Mouse (Mus musculus): ENCODE results near the gene Mybl2. TPM values are rescaled to one million over a fixed set of nuclear protein-coding genes. Genes with fewer than 3 reads are reported as not detected.

The Mybl2 gene
- polyA plus RNA-seq, 1 experiment, result 10.5 TPM

DNA sequence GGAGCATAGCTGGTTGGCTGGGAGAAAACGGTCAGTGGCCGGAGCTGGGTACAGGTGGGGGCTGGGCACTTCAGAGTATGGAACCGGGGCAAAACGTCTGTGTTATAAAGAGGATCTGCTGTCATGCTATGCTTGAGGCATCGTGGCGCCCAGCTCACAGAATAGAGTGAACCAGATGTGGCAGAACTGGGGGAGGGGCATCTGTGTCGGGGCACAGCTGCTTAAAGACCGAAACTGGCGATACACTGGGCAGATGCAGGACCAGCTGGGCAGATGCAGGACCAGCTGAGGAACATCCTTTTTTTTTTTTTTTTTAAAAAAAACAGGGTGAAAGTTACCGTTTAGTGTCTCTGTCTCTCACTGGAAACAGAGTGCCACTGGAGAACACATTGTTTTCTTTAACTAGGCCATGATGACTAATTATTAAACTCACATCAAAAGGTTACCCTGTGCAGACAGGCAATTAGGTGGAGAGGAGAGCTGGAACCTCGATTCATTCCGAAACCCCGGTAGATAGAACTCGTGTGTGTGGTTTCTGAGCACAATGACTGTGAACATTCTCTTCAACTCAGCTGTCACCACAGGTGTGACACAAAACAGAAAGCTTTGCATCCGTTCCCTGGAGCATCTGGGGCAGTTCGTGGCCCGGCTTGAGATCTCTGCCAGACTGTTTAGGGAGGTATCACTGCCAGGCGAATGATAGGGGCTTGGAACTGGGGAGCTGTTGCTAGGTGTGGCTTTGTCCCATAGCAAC, 48.6 kb downstream of the Mybl2 start:
- 39% methylated on average over 18 of the region's 18 CpGs for WGBS
- DNase-seq (ENCODE audit: low read depth, low spot score), result no peak

DNA sequence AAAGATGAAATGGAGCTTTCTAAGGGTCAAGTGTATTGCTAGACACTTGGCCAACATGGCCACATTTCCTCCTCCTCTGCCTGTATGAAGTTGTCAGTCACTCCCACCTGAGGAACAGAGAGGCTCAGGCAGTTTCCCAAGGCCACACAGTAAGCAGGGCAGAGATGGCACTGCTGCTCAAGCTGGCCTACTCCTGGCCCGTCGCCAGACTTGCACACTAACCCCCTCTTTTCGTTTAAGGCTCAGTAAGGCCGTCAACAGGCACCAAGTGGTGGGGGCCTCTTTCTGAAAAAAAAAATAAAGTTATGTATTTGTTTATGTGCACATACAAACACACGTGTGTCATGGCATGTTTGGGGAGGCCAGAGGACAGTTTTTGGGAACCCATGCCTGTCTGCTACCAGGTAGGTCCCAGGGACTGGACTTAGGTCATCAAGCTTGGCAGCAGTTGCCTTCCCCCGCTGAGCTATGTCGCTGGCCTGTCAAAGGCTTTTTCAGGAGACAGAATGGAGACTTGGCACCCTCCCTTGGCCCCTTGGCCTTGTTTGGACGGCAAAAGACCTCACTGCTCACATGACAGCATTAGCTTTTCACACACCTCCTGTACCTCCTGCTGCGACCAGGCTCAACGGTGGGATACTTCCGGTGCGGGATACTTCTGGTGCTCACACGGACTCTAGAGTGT, 49.7 kb downstream of the Mybl2 start:
- 83% methylated on average over 13 of the region's 13 CpGs for WGBS
- no peak for DNase-seq (ENCODE audit: low read depth, low spot score)

GRCm38 (mm10) chr2:163108385-163108784, 53.9 kb downstream of the Mybl2 start:
- 78% methylated on average over 9 of the region's 9 CpGs for WGBS
- DNase-seq (ENCODE audit: low read depth, low spot score), result no peak

DNA sequence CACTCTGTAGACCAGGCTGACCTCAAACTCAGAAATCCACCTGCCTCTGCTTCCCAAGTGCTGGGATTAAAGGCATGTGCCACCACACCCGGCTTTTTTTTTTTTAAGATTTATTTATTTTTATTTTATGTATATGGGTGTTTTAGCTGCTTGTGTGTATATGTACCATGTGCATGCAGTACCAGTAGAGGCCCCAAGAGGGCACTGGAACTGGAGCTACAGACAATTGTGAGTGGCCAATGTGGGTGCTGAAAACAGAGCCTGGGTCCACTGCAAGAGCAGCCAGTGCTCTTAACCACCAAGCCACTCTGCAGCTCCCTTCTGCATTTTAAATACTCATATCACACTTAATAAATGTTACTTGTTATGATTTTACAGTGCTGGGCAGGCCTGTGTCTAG, 56.2 kb downstream of the Mybl2 start:
- WGBS, result 97% methylated on average over 1 of the region's 1 CpGs
- DNase-seq (ENCODE audit: low read depth, low spot score), result no peak

DNA sequence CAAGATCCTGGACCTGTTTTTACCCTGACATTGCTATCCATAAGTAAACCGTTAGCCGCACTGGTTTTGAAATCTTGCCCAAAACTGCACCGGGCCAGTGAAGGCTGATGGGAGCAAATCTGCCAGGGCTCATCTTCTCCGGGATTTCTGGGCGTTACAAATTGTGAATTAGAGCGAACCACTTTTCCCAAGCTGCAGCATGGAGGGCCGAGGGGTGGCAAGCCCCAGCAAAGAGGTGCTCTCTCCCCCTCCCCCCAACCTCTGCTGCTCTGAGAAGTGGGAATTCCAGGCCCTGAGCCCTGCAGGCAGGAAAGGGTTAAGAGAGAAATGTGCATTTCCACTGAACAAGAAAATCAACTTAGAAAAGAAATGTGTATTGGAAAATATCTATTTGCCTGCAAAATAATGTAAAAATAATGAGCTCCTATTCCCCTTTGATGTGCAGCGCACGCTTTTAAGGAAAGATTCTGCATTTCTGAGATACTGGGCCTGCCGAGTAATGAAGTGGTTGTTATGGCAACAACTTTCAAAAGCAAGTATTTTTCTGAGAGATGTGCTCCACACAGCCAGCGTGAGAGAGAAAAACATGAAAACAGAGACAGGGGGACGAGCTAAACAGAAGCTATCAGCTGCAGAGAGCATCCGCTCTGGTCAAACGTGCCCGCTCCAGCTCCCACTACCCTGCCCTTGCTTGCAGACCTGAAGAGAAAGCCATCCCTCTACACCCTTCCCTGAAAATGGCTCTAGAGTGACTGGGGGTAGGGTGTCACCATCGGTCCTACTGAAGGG, 57.1 kb downstream of the Mybl2 start:
- no peak for DNase-seq (ENCODE audit: low read depth, low spot score)
- 71% methylated on average over 16 of the region's 16 CpGs for WGBS

- DNase-seq (ENCODE audit: low read depth, low spot score), result no peak
- WGBS, result 69% methylated on average over 15 of the region's 15 CpGs
Observed at GRCm38 (mm10) chr2:163120626-163121352, 66.3 kb downstream of the Mybl2 start.

DNA sequence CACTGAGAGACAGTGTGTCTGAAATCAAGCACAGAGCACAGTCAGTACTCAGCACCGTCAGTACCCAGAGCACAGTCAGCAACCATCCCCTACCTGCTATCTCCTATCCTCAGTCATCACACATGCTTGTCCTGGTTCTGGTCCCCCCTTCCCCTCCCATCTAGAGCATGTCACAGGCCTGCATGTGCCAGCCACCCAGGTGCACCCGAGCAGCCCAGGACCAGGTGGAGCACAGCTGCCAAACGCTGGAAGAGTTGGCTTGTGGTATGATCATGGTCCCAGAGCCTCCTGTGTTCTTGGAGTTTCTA, 66.8 kb downstream of the Mybl2 start:
- 77% methylated on average over 3 of the region's 3 CpGs for WGBS

GRCm38 (mm10) chr2:163122319-163122718, 67.8 kb downstream of the Mybl2 start:
- 13% methylated on average over 9 of the region's 9 CpGs for WGBS
- DNase-seq (ENCODE audit: low read depth, low spot score), result no peak

More for the DNA sequence above, 66.8 kb downstream of the Mybl2 start:
- DNase-seq (ENCODE audit: low read depth, low spot score), result no peak

DNA sequence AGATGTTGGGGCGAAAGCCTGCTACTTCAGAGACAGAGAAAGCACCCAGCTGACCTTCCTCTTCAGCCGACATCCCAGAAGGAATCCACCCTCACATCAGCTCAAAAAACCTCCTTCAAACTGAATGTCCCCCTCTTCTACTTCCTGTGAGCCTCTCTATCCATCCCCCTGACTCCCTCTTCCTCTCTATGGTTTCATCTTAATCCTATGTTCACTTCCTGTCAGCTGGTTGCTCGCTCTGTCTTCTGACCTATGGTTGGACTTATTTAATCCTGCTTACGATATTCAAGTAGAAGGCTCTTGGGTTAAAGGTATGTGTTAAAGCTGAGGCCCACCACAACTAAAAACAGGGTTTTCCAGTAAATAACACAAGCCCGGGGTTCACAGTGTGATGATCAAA, 69.0 kb downstream of the Mybl2 start:
- no peak for DNase-seq (ENCODE audit: low read depth, low spot score)
- 66% methylated on average over 5 of the region's 5 CpGs for WGBS

- 76% methylated on average over 5 of the region's 5 CpGs for WGBS
- no peak for DNase-seq (ENCODE audit: low read depth, low spot score)
Observed at GRCm38 (mm10) chr2:163130837-163131236, 76.3 kb downstream of the Mybl2 start.

- DNase-seq (ENCODE audit: low read depth, low spot score), result no peak
- 76% methylated on average over 5 of the region's 5 CpGs for WGBS
Observed at GRCm38 (mm10) chr2:163132314-163132713, 77.8 kb downstream of the Mybl2 start.

Other genes starting within 250 kb of the Mybl2 start
- 57.5 and 68.3 TPM in 2 replicates for gene Srsf6, start 123.2 kb upstream of the Mybl2 start, polyA plus RNA-seq (2012; rRNA removed)
- 0.17 and 0.19 TPM in 2 replicates for gene L3mbtl1, start 111.2 kb upstream of the Mybl2 start, polyA plus RNA-seq (2012; rRNA removed)
- 13.6 and 15.6 TPM in 2 replicates for gene Sgk2, start 67.4 kb upstream of the Mybl2 start, polyA plus RNA-seq (2012; rRNA removed)
- gene Ift52, start 37.3 kb upstream of the Mybl2 start, polyA plus RNA-seq (2012; rRNA removed), result 18.7 and 19.5 TPM in 2 replicates
- not detected in 2 replicates for gene Gtsf1l, start 33.2 kb downstream of the Mybl2 start, polyA plus RNA-seq (2012; rRNA removed)
- 3.4 and 5.9 TPM in 2 replicates for gene Tox2, start 148.4 kb downstream of the Mybl2 start, polyA plus RNA-seq (2012; rRNA removed)

Measured in large intestine, adult 2 months (tissue).